Mouse (Mus musculus) CH12.LX (cell line): ENCODE data around the gene Eri3. TPM values are rescaled to one million over a fixed set of nuclear protein-coding genes. Genes with fewer than 3 reads are reported as not detected.

ENCODE experiments used
- DNase-seq: peaks from one replicate; pipeline ENCODE4 v3.0.0-alpha.2; 2013; ENCODE audit errors: extremely low read depth
- H3K27ac ChIP-seq: 2 replicates; pipeline ENCODE4 v1.5.1; 2012; ENCODE audit warnings: low read depth, mild to moderate bottlenecking, control low read depth, moderate library complexity; ENCODE audit not compliant: insufficient read depth
- H3K27me3 ChIP-seq: replicated peaks from 2 replicates; pipeline ENCODE3; 2012; ENCODE audit warnings: inconsistent platforms
- H3K36me3 ChIP-seq, 2 experiments: replicated peaks in 1 of 2; 2 replicates each; pipeline versions ENCODE3 to v1.6.1; 2012; ENCODE audit warnings: inconsistent platforms in 1 of 2, low read length in 1 of 2, mild to moderate bottlenecking in 1 of 2, mixed read lengths in 1 of 2, moderate library complexity in 1 of 2; ENCODE audit not compliant: control insufficient read depth in 1 of 2, insufficient read depth in 1 of 2
- H3K4me1 ChIP-seq, 2 experiments: 2 replicates each; pipeline ENCODE4 v1.6.1; 2012; ENCODE audit warnings: inconsistent platforms in 1 of 2, moderate library complexity in 1 of 2; ENCODE audit not compliant: insufficient read depth in 2 of 2, control insufficient read depth in 1 of 2
- H3K4me2 ChIP-seq: 2 replicates; pipeline ENCODE4 v1.6.1; 2012; ENCODE audit warnings: low read depth, mild to moderate bottlenecking, control low read depth; ENCODE audit not compliant: poor library complexity, insufficient read depth, severe bottlenecking
- H3K4me3 ChIP-seq, 3 experiments: fragments of 150-350 bp in 1 of 3; sonication (generic) in 1 of 3; replicated peaks in 1 of 3; 2 replicates each; pipeline versions ENCODE3 to v1.5.1; 2011 to 2012; ENCODE audit warnings: low read depth in 2 of 3, low read length in 2 of 3, mild to moderate bottlenecking in 2 of 3, moderate library complexity in 2 of 3, control low read depth in 1 of 3, improper control_type of control experiment in 1 of 3, inconsistent platforms in 1 of 3, mixed read lengths in 1 of 3; ENCODE audit not compliant: poor library complexity in 1 of 3
- H3K79me2 ChIP-seq: replicated peaks from 2 replicates; pipeline ENCODE4 v1.6.1; 2012; ENCODE audit warnings: mild to moderate bottlenecking, moderate library complexity; ENCODE audit not compliant: control insufficient read depth, poor library complexity, insufficient read depth, severe bottlenecking; ENCODE audit errors: extremely low read depth
- H3K9ac ChIP-seq: 2 replicates; pipeline ENCODE4 v1.6.1; 2012; ENCODE audit warnings: low read depth, mild to moderate bottlenecking, control low read depth, moderate library complexity; ENCODE audit not compliant: insufficient read depth
- H3K9me3 ChIP-seq: replicated peaks from 2 replicates; pipeline ENCODE3; 2012; ENCODE audit warnings: low read length, inconsistent platforms, mixed read lengths
- BHLHE40 ChIP-seq: IDR thresholded peaks from 2 replicates; pipeline ENCODE4 v1.6.1; 2011; ENCODE audit warnings: mild to moderate bottlenecking, low read depth, low read length, improper control_type of control experiment
- CHD1 ChIP-seq: IDR thresholded peaks from 2 replicates; pipeline ENCODE4 v1.6.1; 2012; ENCODE audit warnings: low read depth, low read length, improper control_type of control experiment, inconsistent platforms
- CHD2 ChIP-seq: IDR thresholded peaks from 2 replicates; pipeline ENCODE4 v1.6.1; 2011; ENCODE audit warnings: low read length, improper control_type of control experiment
- CTCF ChIP-seq, 2 experiments: IDR thresholded peaks in 1 of 2; conservative IDR thresholded peaks in 1 of 2; 2 replicates each; pipeline ENCODE4 v1.5.1; 2011 to 2012; ENCODE audit warnings: low read depth in 2 of 2, low read length in 2 of 2, improper control_type of control experiment in 1 of 2, inconsistent platforms in 1 of 2, mild to moderate bottlenecking in 1 of 2, moderate library complexity in 1 of 2
- ETS1 ChIP-seq: conservative IDR thresholded peaks from 2 replicates; pipeline ENCODE4 v1.6.1; 2012; ENCODE audit warnings: low read depth, mild to moderate bottlenecking, inconsistent platforms, low read length, improper control_type of control experiment, moderate library complexity
- GABPA ChIP-seq: IDR thresholded peaks from 2 replicates; pipeline ENCODE4 v1.6.1; 2012; ENCODE audit warnings: low read depth, low read length, improper control_type of control experiment, inconsistent platforms; ENCODE audit not compliant: insufficient replicate concordance
- HCFC1 ChIP-seq: IDR thresholded peaks from 2 replicates; pipeline ENCODE4 v1.6.1; 2012; ENCODE audit warnings: low read depth, mild to moderate bottlenecking, inconsistent platforms, low read length, improper control_type of control experiment
- KAT2A ChIP-seq: IDR thresholded peaks from 2 replicates; pipeline ENCODE4 v1.6.1; 2012; ENCODE audit warnings: low read length, improper control_type of control experiment, inconsistent platforms; ENCODE audit not compliant: insufficient replicate concordance
- MAX ChIP-seq: IDR thresholded peaks from 2 replicates; pipeline ENCODE4 v1.6.1; 2011; ENCODE audit warnings: low read length, improper control_type of control experiment
- MXI1 ChIP-seq: IDR thresholded peaks from 2 replicates; pipeline ENCODE4 v1.6.1; 2011; ENCODE audit warnings: mild to moderate bottlenecking, low read depth, low read length, improper control_type of control experiment
- MYC ChIP-seq: IDR thresholded peaks from 2 replicates; pipeline ENCODE4 v1.6.1; 2011; ENCODE audit warnings: low read depth, mild to moderate bottlenecking, improper control_type of control experiment, low read length
- NRF1 ChIP-seq: IDR thresholded peaks from 2 replicates; pipeline ENCODE4 v1.6.1; 2014; ENCODE audit warnings: low read depth, mild to moderate bottlenecking, inconsistent platforms, low read length, improper control_type of control experiment, moderate library complexity
- PAX5 ChIP-seq: IDR thresholded peaks from 2 replicates; pipeline ENCODE4 v1.6.1; 2012; ENCODE audit warnings: low read length, inconsistent platforms, mixed read lengths
- RCOR1 ChIP-seq: conservative IDR thresholded peaks from 2 replicates; pipeline ENCODE4 v1.6.1; 2012; ENCODE audit warnings: low read depth, mild to moderate bottlenecking, inconsistent platforms, low read length, improper control_type of control experiment
- TBP ChIP-seq: conservative IDR thresholded peaks from 2 replicates; pipeline ENCODE4 v1.6.1; 2011; ENCODE audit warnings: low read depth, low read length, improper control_type of control experiment
- TCF12 ChIP-seq: IDR thresholded peaks from 2 replicates; pipeline ENCODE4 v1.6.1; 2014; ENCODE audit warnings: low read depth, mild to moderate bottlenecking, inconsistent platforms, low read length, improper control_type of control experiment
- UBTF ChIP-seq: IDR thresholded peaks from 2 replicates; pipeline ENCODE4 v1.6.1; 2012; ENCODE audit warnings: low read depth, mild to moderate bottlenecking, inconsistent platforms, low read length, improper control_type of control experiment, moderate library complexity
- USF2 ChIP-seq: conservative IDR thresholded peaks from 2 replicates; pipeline ENCODE4 v1.6.1; 2011; ENCODE audit warnings: low read depth, low read length, improper control_type of control experiment
- dilution Hi-C: fragments of 300-500 bp; cut with MboI; formaldehyde crosslinking; loops from 2 replicates; pipeline ENCODE4 v1.14.3; 2020; ENCODE audit warnings: low sequenced_read_pairs; ENCODE audit not compliant: extremely low pct_unique_long_range_greater_than_20kb, extremely low pct_ligation_motif_present
- in situ Hi-C: fragments of 300-500 bp; cut with MboI; formaldehyde crosslinking; loops from 3 replicates; pipeline ENCODE4 v1.14.3; 2019; ENCODE audit warnings: low sequenced_read_pairs, low pct_ligation_motif_present, low pct_unique_long_range_greater_than_20kb, mixed read lengths
- polyA plus RNA-seq: library from polyadenylated mRNA; unstranded; fragments of >175 nt; gene quantifications from 2 replicates; pipeline ENCODE4 v1.2.1, GENCODE M21; 2012; ENCODE audit warnings: low read depth; ENCODE audit not compliant: insufficient read length
- total RNA-seq, 2 experiments: library from RNA; depleted of rRNA; stranded (reverse); fragments of 300-350 nt in 1 of 2; fragments of >200 nt in 1 of 2; gene quantifications; 2 replicates each; pipeline ENCODE4 v1.2.3; 2012 to 2014

Gene Eri3
- total and polyA plus RNA-seq, 3 experiments: 31.2 to 38.0 (median 31.9) TPM

DNA sequence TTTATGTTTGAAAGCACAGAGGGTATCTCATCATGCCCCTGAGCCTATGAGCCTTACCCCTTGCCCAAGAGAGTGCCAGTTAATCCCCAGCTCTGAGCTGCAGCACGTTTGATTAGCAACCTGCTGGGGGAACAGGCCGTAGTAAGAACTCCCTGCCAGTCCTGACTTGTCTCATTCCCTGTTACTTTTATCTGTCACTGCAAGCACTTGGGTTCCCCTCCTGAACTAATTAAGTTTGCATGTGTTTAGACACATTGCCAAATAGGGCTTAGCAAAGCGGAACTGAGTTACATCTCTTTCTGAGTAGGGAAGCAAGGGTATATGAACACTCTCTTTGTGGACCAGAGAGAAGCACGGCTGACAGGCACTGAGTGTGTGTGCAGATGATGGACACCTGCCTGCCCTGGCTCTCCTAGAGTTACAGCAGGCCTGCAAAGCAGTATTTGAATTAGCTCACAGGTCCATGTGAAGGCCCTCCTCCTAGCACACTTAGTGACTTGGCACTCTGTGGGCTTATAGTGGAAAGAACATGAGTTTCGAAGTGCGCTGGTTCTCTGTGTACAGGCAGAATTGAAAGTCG is 49.9 kb downstream of the Eri3 start:
- Histone ChIP-seq H3K9me3 (no peaks in the 10 kb centered on the region), H3K4me1 (no peaks in the 10 kb centered on the region), H3K27me3 (no peaks in the 10 kb centered on the region), H3K36me3 (peaks cover 20 to 88% of the 10 kb centered on the region in 2 experiments), H3K9ac (no peak overlapping the region), H3K4me2 (no peak overlapping the region), H3K4me3 (no peak overlapping the region), H3K79me2 (no peaks in the 10 kb centered on the region)
- no peak for DNase-seq
- in situ Hi-C loops: no loop called here
- no peak for TF ChIP-seq MYC
- no peak for TF ChIP-seq TCF12
- no peak for TF ChIP-seq CHD2
- no peak for TF ChIP-seq TBP
- TF ChIP-seq MAX: no peak
- TF ChIP-seq MXI1: no peak
- no peak for TF ChIP-seq RCOR1
- no peak for TF ChIP-seq UBTF
- TF ChIP-seq CTCF (conservative IDR thresholded peaks at IDR 0.05 in 1 of 2, IDR thresholded peaks at IDR 0.05 in 1 of 2; ENCODE audit: low read depth in 2 of 2, low read length in 2 of 2): no peak
- TF ChIP-seq HCFC1: no peak
- no peak for TF ChIP-seq CHD1
- TF ChIP-seq, all 38 proteins: peak for 0
- no peak overlapping the region for H3K27ac ChIP-seq
- dilution Hi-C loops: no loop called here

DNA sequence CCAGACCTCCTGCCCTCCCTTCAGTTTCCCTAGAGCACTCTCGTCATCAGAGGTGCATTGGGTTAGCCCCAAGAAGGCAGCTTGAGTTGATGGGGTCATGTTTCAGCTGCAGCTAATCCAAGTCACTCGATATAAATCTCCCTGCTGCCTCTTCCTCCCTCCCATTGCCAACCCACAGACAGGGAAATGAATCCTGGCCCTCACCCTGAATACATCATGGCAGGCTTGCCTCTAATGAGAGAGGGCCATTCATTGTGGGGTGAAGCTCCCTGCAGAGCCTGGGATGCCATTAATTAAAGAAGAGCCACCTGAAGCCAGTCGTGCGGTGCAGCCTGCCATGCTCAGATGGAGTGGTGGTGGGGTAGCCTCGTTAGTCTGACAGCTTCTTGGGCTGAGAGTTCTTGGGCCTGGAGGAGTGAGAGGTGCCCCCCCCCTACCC is 51.2 kb downstream of the Eri3 start:
- no peak for DNase-seq
- in situ Hi-C loops (no loop called here), dilution Hi-C loops (no loop called here)
- H3K4me2 ChIP-seq: no peak overlapping the region
- no peak for TF ChIP-seq PAX5
- TF ChIP-seq NRF1: no peak
- no peak for TF ChIP-seq TCF12
- no peak for TF ChIP-seq CTCF (conservative IDR thresholded peaks at IDR 0.05 in 1 of 2, IDR thresholded peaks at IDR 0.05 in 1 of 2; ENCODE audit: low read depth in 2 of 2, low read length in 2 of 2)
- no peak for TF ChIP-seq TBP
- no peak for TF ChIP-seq BHLHE40
- TF ChIP-seq USF2: no peak
- no peak for TF ChIP-seq GABPA
- no peak for TF ChIP-seq KAT2A
- TF ChIP-seq ETS1: no peak
- no peak for TF ChIP-seq CHD1
- H3K27me3 ChIP-seq: no peaks in the 10 kb centered on the region
- no peaks in the 10 kb centered on the region for H3K79me2 ChIP-seq
- no peak overlapping the region for H3K4me3 ChIP-seq
- H3K27ac ChIP-seq: no peak overlapping the region
- peaks cover 20 to 90% of the 10 kb centered on the region in 2 experiments for H3K36me3 ChIP-seq
- H3K9me3 ChIP-seq: no peaks in the 10 kb centered on the region
- no peaks in the 10 kb centered on the region for H3K4me1 ChIP-seq
- H3K9ac ChIP-seq: no peak overlapping the region
